8 mouse cellular contexts compared by ENCODE assay signal in genomic region chr11:97799146-97799993, GRCm38 (mm10). TPM values are rescaled to one million over a fixed set of nuclear protein-coding genes. Genes with fewer than 3 reads are reported as not detected.
DNase-seq lines count a peak whose midpoint lies in the region; ATAC-seq lines count a peak whose summit lies in the region.

No protein-coding gene starts in this region.

- peak overlapping the region; percentile 94 for H3K9ac ChIP-seq in intestine, embryonic 15.5 days

- intact Hi-C loops in gastrocnemius, postnatal 36 days (cut with DNase I): loop anchor here (2.0 to 5.0 kb wide), 2 partner anchors 38 to 83 kb away; no protein-coding TSS in a partner anchor
- intact Hi-C loops in left cerebral cortex, postnatal 25 days (cut with DNase I): loop anchor here (1.0 to 2.0 kb wide), 3 partner anchors 42 to 189 kb away; partner anchors contain the start of gene Fbxo47

- no peaks in the 10 kb centered on the region for H3K9me3 ChIP-seq in intestine, embryonic 15.5 days

- peak overlapping the region; percentile 94 for H3K4me3 ChIP-seq in intestine, embryonic 15.5 days (replicated peaks)

- H3K27ac ChIP-seq in intestine, embryonic 15.5 days: peak overlapping the region; percentile 99

- under 1% methylated on average over 71 of the region's 71 CpGs for WGBS in intestine, embryonic 15.5 days

- ATAC-seq in intestine, embryonic 15.5 days: peak; percentile 77
- peak; percentile 51 for ATAC-seq in megakaryocyte-erythroid progenitor cell, adult 5-6 weeks (replicated peaks; ENCODE audit: low FRiP score, low TSS enrichment, poor library complexity, severe bottlenecking)

- H3K27me3 ChIP-seq in intestine, embryonic 15.5 days (replicated peaks): no peaks in the 10 kb centered on the region

- peak overlapping the region; percentile 83 for H3K4me2 ChIP-seq in intestine, embryonic 15.5 days (replicated peaks)

- H3K36me3 ChIP-seq in intestine, embryonic 15.5 days: no peaks in the 10 kb centered on the region

- peak; percentile 93 to 98 for DNase-seq in adrenal gland, adult (ENCODE audit: inconsistent age in 2 of 2, low spot score in 1 of 2)
- peak; percentile 89 for DNase-seq in embryo, embryonic 11 days
- peak; percentile 83 to 85 for DNase-seq in gastrocnemius, postnatal 36 days
- DNase-seq in left cerebral cortex, postnatal 25 days (ENCODE audit: low spot score in 2 of 2): peak; percentile 87 to 89
- DNase-seq in right cerebral cortex, postnatal 25 days: peak; percentile 90
- peak; percentile 83 for DNase-seq in urinary bladder, postnatal 25 days (ENCODE audit: low spot score)

- H3K4me1 ChIP-seq in intestine, embryonic 15.5 days (replicated peaks): peaks cover 31% of the 10 kb centered on the region

RNA-seq across cellular contexts. Expression of gene Lasp1, which starts 0.6 kb away (rescaled TPM):
- total RNA-seq in gastrocnemius, postnatal 36 days (2021): 10 to 100 TPM; 14.2 to 15.4 TPM
- polyA plus RNA-seq in intestine, embryonic 15.5 days (2015; fragmentation: Nextera tagmentation; extraction: Ambion mirVana): 123 and 126 TPM in 2 replicates
- 100 to 1,000 TPM; 192 to 202 TPM for total RNA-seq in left cerebral cortex, postnatal 25 days (2021)
- total RNA-seq in megakaryocyte-erythroid progenitor cell, adult 5-6 weeks (2014; fragmentation: Nextera tagmentation): 15.7 and 20.4 TPM in 2 replicates
- 56.3 and 63.5 TPM in 2 replicates for total RNA-seq in megakaryocyte-erythroid progenitor cell, adult 5-6 weeks (2017)

RNA-seq across cellular contexts. Expression of gene Rpl23, which starts 17.1 kb away (rescaled TPM):
- total RNA-seq in gastrocnemius, postnatal 36 days (2021): 100 to 1,000 TPM; 349 to 430 TPM
- 530 and 606 TPM in 2 replicates for polyA plus RNA-seq in intestine, embryonic 15.5 days (2015; fragmentation: Nextera tagmentation; extraction: Ambion mirVana)
- total RNA-seq in left cerebral cortex, postnatal 25 days (2021): 100 to 1,000 TPM; 340 to 351 TPM
- total RNA-seq in megakaryocyte-erythroid progenitor cell, adult 5-6 weeks (2014; fragmentation: Nextera tagmentation): 2,091 and 2,156 TPM in 2 replicates
- total RNA-seq in megakaryocyte-erythroid progenitor cell, adult 5-6 weeks (2017): 1,518 and 2,802 TPM in 2 replicates

RNA-seq across cellular contexts. Expression of gene 1700001P01Rik, which starts 23.7 kb away (rescaled TPM):
- not detected for total RNA-seq in gastrocnemius, postnatal 36 days (2021)
- polyA plus RNA-seq in intestine, embryonic 15.5 days (2015; fragmentation: Nextera tagmentation; extraction: Ambion mirVana): 0.24 TPM in 1 of 2 replicates, not detected in the other
- total RNA-seq in left cerebral cortex, postnatal 25 days (2021): under 1 TPM; 0.62 to 0.78 TPM
- total RNA-seq in megakaryocyte-erythroid progenitor cell, adult 5-6 weeks (2014; fragmentation: Nextera tagmentation): 0.89 TPM in 1 of 2 replicates, not detected in the other
- 2.4 TPM in 1 of 2 replicates, not detected in the other for total RNA-seq in megakaryocyte-erythroid progenitor cell, adult 5-6 weeks (2017)

RNA-seq across cellular contexts. Expression of gene Cwc25, which starts 33.0 kb away (rescaled TPM):
- total RNA-seq in gastrocnemius, postnatal 36 days (2021): 1 to 10 TPM; 5.5 to 5.7 TPM
- 13.3 and 13.4 TPM in 2 replicates for polyA plus RNA-seq in intestine, embryonic 15.5 days (2015; fragmentation: Nextera tagmentation; extraction: Ambion mirVana)
- 10 to 100 TPM; 18.7 to 20.2 TPM for total RNA-seq in left cerebral cortex, postnatal 25 days (2021)
- 17.7 and 18.9 TPM in 2 replicates for total RNA-seq in megakaryocyte-erythroid progenitor cell, adult 5-6 weeks (2014; fragmentation: Nextera tagmentation)
- 20.4 and 23.3 TPM in 2 replicates for total RNA-seq in megakaryocyte-erythroid progenitor cell, adult 5-6 weeks (2017)

RNA-seq across cellular contexts. Expression of gene B230217C12Rik, which starts 41.2 kb away (rescaled TPM):
- total RNA-seq in gastrocnemius, postnatal 36 days (2021): under 1 TPM; 0.31 to 0.64 TPM
- polyA plus RNA-seq in intestine, embryonic 15.5 days (2015; fragmentation: Nextera tagmentation; extraction: Ambion mirVana): 5.2 and 5.3 TPM in 2 replicates
- total RNA-seq in left cerebral cortex, postnatal 25 days (2021): 10 to 100 TPM; 75.4 to 75.9 TPM
- total RNA-seq in megakaryocyte-erythroid progenitor cell, adult 5-6 weeks (2014; fragmentation: Nextera tagmentation): 0.45 and 1.7 TPM in 2 replicates
- total RNA-seq in megakaryocyte-erythroid progenitor cell, adult 5-6 weeks (2017): 0.91 TPM in 1 of 2 replicates, not detected in the other

Comparison
In these comparisons a context has a peak if more than half of its experiments do, and no peak if none do; other contexts are left out.
1. Peak in every context shown above with its lines: DNase-seq, ATAC-seq, H3K4me3 ChIP-seq and H3K27ac ChIP-seq.